Mouse (Mus musculus): ENCODE data around the gene Lrrtm4.

Gene Lrrtm4

GRCm38 (mm10) chr6:80018765-80019164 is at the start of gene Lrrtm4:
Lrrtm4 (plus strand) TSS chr6:80018877.
- in situ Hi-C loops (cut with MseI, MboI) = no loop called here

GRCm38 (mm10) chr6:80019189-80019860 is 648 bp downstream of the Lrrtm4 start:
- in situ Hi-C loops (cut with MseI, MboI) = no loop called here

DNA sequence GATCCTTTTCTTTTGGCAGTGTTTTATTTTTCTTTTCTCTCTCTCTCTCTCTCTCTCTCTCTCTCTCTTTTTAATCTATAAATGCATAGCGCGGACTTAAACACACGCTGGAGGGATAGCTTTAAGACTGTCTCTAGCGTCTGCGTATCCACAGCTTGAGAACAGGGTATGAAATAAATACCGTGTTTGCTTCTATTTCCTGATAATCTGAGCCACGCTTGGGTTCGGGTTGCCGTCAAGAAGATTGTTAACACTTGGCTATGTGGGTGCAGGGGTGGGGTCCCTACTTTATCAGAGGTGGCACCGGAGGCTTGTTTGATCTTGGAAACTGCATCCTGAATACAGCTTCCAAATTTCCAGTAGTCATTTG is 1.2 kb downstream of the Lrrtm4 start:
- in situ Hi-C loops (cut with MseI, MboI) = no loop called here

DNA sequence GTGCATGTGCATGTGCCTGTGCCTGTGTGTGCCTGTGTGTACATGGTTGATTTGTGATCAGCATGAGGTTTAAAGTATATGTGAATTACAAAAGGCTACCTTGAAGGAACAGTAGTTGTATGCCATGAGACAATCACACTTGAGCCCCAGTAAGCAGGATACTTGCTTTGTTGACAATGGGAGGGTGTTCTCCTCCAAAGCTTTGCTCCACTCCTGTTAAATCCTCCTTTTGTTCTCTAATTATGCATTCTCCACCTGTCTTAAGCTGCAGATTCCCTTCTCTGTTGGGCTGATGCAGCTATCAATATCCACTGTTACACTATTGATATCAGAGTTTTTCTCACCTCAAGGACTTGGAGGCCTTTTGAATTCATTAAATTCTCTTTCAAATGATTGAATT is 38.2 kb downstream of the Lrrtm4 start:
- in situ Hi-C loops (cut with MseI, MboI) = no loop called here

- in situ Hi-C loops (cut with MseI, MboI) = no loop called here
Measured at GRCm38 (mm10) chr6:80078001-80078400, 59.3 kb downstream of the Lrrtm4 start.

GRCm38 (mm10) chr6:80079290-80079689 is 60.6 kb downstream of the Lrrtm4 start:
- in situ Hi-C loops (cut with MseI, MboI) = no loop called here

DNA sequence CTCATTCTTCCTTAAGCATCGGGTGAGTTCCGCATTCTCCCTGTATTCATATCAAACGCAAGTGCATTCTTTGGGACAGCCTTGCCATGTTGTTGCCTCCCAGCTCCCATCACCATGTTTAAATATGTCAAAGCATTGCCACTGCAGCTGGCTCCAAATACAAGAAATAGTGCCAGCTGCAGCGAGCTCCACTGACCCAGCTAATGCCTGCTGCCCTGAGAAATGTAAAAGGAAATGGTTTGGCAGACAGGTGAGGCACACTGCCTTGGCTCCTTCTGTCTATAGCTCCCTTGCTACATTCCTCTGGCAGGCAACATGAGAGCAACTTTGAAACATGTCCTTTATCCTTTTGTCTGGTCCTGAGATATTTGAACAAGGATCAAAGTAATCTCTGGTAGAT is 76.2 kb downstream of the Lrrtm4 start:
- in situ Hi-C loops (cut with MseI, MboI) = no loop called here

DNA sequence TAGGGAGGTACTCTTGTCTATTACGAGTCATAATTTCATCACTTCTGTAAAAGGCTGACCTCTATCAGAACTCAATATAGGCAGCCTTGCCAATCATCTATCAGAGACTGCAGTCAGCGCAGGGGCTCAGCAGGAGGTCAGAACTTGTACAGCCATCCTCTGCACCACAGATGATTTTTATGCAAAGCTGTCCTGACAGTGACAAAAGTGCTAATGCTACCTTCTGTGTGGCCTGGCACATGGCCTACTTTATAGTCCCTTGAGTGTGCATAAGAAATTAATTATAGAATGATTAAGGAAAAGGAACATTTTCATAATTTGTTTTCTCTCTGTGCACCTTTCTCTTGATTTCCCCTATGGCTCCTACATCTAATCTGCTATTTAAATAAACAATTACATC is 86.7 kb downstream of the Lrrtm4 start:
- in situ Hi-C loops (cut with MseI, MboI) = no loop called here

DNA sequence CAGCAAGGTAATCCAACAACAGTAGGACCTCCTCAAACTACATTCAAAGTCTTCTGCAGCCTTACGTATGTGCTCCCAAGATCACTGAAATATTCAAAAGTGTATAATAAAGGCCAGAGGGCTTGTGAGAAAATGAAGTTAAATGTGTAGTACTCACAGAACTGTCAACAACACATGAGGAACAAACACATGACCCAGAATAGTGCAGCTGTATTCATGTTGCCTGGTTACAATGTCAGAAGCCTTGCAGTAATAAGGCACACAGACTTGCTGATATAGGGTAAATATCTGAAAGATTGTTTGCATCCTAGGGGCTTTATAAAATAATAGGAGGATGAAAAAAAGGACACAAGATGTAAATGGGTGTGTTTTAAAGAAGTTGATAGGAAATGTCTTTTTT is 87.2 kb downstream of the Lrrtm4 start:
- in situ Hi-C loops (cut with MseI, MboI) = no loop called here

GRCm38 (mm10) chr6:80126419-80126818 is 107.7 kb downstream of the Lrrtm4 start:
- in situ Hi-C loops (cut with MseI, MboI) = no loop called here

- in situ Hi-C loops (cut with MseI, MboI) = no loop called here
Measured at GRCm38 (mm10) chr6:80162585-80162984, 143.9 kb downstream of the Lrrtm4 start.

DNA sequence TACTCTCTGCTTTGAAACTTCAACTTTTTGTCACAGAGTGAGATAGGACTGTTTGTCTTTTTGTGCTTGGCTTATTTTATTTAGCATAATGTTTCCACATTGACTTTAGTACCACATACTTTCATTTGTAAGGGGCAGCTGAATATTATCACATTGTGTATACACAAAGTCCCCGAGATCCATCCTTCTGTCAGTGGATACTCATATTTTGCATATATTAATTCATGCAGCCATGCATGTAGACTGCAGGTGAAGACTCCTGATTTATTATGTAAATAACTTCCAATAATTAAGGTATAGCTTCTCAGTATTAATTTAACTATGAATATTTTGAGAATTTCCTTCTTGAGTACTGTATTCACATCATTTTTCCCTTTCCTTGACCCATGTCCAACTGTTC is 163.2 kb downstream of the Lrrtm4 start:
- in situ Hi-C loops (cut with MseI, MboI) = no loop called here

DNA sequence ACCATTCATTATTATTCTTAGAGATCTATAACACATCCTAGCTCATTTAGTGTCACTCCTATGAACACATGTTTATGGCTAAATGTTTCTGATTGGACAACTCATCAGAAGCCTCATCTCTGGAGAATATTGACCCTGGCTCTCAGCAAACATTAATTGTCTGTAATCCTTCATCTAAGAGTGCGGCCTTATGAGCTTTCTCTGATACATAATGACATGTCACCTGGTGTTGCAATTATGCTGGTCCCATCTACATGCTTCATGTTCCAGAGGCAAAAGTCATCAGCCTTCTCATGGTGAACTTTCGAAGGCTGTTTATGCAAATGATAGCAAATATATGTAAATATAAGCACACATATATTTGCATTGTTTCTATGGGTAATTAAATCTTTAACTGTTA is 163.7 kb downstream of the Lrrtm4 start:
- in situ Hi-C loops (cut with MseI, MboI) = no loop called here

DNA sequence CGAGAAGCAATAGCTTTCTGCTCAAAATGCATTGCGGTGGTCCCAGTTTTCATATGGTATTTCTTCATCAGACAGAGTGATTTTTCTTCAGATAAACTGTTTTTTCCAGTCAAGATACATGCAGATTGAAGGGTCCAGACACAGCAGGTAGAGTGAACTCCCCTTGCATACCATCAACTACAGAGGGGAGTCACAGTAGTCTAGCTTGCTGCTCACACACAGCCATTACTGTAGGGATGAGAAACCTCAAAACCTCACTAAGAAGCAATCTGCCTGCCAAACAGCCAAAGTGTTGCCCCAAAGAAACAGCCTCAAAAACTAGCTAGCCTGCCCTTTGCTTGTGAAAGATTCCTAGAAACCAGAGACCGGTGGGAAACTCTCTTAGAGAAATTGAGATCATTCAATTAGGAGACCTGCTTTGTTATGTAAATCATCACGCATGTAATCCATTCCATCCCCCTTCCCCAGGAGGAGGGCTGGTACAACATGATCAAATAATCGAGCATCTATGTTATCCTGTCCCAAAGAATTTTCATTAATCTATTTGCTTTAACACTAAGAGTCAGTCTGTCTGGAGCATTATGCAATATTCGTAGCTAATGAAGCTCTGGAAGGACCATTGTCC is 166.9 kb downstream of the Lrrtm4 start:
- in situ Hi-C loops (cut with MseI, MboI) = no loop called here

DNA sequence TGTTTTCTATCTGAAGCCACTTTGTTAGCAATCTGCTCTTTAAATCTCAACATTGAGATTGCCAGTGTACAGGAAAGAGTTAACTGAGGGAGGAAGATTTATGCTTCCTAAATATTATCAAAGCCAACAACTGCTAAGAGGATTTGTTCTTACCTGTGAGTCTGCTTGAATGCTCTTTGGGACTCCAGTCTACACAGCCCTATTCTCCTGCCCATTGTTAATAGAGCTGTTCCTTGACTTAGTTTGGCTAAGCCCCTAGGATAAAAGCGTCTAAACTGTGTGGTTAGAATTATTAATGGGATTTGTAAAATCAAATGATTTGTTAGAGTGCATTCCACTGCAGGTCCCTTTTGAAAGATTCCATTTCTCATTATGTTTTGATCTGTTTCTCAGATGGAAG is 168.1 kb downstream of the Lrrtm4 start:
- in situ Hi-C loops (cut with MseI, MboI) = no loop called here

GRCm38 (mm10) chr6:80209476-80209875 is 190.8 kb downstream of the Lrrtm4 start:
- in situ Hi-C loops (cut with MseI, MboI) = no loop called here

DNA sequence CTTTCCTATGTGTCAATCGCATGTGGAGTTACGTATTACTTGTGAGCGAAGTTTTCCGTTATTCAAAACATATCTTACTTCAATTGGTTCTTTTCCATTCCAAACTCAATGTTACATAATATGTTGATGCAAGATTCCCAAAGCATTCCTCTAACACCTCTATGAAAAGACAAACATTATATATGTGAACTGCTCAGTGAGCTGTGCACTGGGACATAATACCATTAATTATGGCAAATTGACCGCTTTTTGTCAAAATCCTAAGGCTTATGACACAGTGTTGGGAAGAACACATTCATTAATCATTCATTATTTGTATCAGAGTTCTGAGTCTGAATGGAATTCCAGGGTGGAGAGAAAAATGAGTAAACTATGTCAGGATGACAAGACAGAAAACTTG is 191.6 kb downstream of the Lrrtm4 start:
- in situ Hi-C loops (cut with MseI, MboI) = no loop called here

GRCm38 (mm10) chr6:80261595-80261994 is 242.9 kb downstream of the Lrrtm4 start:
- in situ Hi-C loops (cut with MseI, MboI) = no loop called here

DNA sequence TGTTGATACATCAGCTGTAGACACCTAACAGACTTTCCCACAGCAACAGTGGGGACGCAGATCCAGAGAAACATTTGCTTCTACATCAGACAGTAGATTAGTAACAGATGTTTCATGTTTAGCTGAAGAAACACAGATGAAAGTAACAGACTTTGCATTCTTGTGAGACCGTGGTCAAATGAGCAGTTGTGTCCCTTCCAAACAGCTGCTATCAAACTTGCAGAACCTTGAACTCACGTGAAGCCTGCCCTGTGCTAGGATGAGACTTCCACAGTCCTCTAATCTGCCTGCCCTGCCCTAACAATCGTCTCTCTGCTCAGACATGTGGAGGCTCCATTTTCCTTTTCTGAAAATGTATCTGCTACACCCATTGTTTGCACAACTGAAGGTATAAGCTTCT is 245.3 kb downstream of the Lrrtm4 start:
- in situ Hi-C loops (cut with MseI, MboI) = no loop called here

- in situ Hi-C loops (cut with MseI, MboI) = no loop called here
Measured at GRCm38 (mm10) chr6:80264584-80264983, 245.9 kb downstream of the Lrrtm4 start.

DNA sequence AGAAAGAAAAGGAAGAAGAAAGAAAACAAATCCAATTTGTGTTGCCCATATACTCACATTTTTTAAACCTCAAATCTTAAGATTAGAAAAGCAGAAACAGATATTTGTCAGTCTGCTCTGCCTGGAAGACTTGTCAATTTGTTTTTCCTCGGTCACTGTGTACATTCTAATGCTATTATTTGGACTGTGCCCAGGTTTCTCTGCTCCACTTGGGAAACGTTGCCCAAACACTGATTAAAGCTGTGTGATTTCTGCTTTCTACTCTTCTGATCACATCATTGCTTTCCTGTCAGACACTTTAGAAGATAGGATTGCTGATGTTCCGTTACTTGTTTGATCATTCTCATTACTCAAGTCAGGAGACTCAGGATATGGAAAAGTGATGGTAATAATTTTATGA is 247.1 kb downstream of the Lrrtm4 start:
- in situ Hi-C loops (cut with MseI, MboI) = no loop called here

GRCm38 (mm10) chr6:80286968-80287367 is 268.3 kb downstream of the Lrrtm4 start:
- in situ Hi-C loops (cut with MseI, MboI) = no loop called here

- in situ Hi-C loops (cut with MseI, MboI) = no loop called here
Measured at GRCm38 (mm10) chr6:80301871-80302270, 283.2 kb downstream of the Lrrtm4 start.

DNA sequence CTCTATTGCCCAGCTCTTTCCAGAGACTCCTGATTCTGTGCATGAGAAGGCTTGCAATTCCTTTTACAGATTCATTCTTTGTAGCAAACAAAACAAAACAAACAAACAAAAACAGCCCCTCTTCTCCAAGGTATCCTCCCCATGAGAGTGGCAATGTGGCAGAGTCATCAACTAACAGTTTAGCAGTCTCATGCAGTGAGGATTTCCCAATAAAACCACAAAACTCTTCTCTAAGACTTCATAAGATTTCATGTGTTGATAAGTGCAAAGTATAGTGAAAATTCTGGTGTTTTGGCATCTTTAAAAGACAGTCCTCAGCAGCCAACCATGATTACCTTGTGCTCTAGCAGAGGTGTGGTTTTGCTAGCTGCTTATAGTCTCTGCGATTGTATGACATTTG is 284.9 kb downstream of the Lrrtm4 start:
- in situ Hi-C loops (cut with MseI, MboI) = no loop called here
